Mouse (Mus musculus): ENCODE data around the gene Gpank1.
"Not testable (repeated sequence)": the region's sequence is repeated elsewhere in the genome, so short reads cannot be mapped to it uniquely, and the experiment has no call there.

- not testable (repeated sequence) for TF ChIP-seq MAX (IDR thresholded peaks at IDR 0.05; ENCODE audit: low read length); POLR2A (IDR thresholded peaks at IDR 0.05; ENCODE audit: control insufficient read depth in 1 of 2, insufficient read depth in 1 of 2, low read depth in 1 of 2, low read length in 2 of 2, poor library complexity in 1 of 2); MYC (IDR thresholded peaks at IDR 0.05; ENCODE audit: low read depth, low read length); MYB (IDR thresholded peaks at IDR 0.05; ENCODE audit: low read depth, low read length); CHD2 (IDR thresholded peaks at IDR 0.05; ENCODE audit: low read length); ZNF384 (IDR thresholded peaks at IDR 0.05; ENCODE audit: low read depth, low read length); GATA1 (IDR thresholded peaks at IDR 0.05; ENCODE audit: low read depth, low read length); EP300 (IDR thresholded peaks at IDR 0.05; ENCODE audit: low read depth in 1 of 2, low read length in 2 of 2); USF2 (IDR thresholded peaks at IDR 0.05; ENCODE audit: borderline replicate concordance in 1 of 2, insufficient read depth in 1 of 2, low read depth in 1 of 2, low read length in 2 of 2); CTCF (IDR thresholded peaks at IDR 0.05 in 2 of 3, conservative IDR thresholded peaks at IDR 0.05 in 1 of 3; ENCODE audit: control insufficient read depth in 1 of 3, insufficient read depth in 1 of 3, low read depth in 2 of 3, low read length in 3 of 3, poor library complexity in 1 of 3, severe bottlenecking in 1 of 3); ETS1 (IDR thresholded peaks at IDR 0.05; ENCODE audit: low read depth, low read length)
These were observed 3.1 kb downstream of the Gpank1 start for GRCm38 (mm10) chr17:35124261-35124896.
